Mouse (Mus musculus) ES-Bruce4 (cell line): ENCODE measurements around the gene Sdc3.

Experiments
- CTCF ChIP-seq: IDR thresholded peaks from one replicate; pipeline ENCODE4 v1.8.1; 2011; ENCODE audit warnings: low read depth, low read length
- POLR2A ChIP-seq: IDR thresholded peaks from one replicate; pipeline ENCODE4 v1.8.1; 2011; ENCODE audit warnings: low read length; ENCODE audit not compliant: insufficient read depth

DNA sequence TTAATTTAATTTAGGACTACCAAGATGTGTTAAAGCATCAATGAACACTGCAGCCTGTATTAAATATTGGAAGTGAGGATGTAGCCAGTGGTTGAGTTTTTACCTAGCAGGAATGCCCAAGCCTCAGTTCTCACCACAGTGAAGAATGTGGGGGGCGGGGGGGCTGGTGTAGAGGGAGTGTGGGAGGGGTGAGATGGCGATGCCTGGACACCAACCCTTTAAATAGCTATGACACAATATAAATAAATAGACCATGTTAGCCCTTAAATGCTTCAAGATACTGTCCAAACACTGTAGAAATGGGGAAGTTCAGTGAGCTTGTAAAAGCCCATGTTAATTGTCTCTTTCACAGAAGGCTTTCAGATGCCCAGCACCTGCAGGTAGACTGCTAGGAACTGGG, 32.5 kb upstream of the Sdc3 start:
- no peak for TF ChIP-seq POLR2A
- TF ChIP-seq CTCF: no peak
